ENCODE assay signal across 21 mouse cellular contexts in genomic region chr14:75453906-75454305, GRCm38 (mm10). TPM values are rescaled to one million over a fixed set of nuclear protein-coding genes. Genes with fewer than 3 reads are reported as not detected.
"Had no signal": no experiment of that assay in that cellular context is flagged by ENCODE, and none has a peak within 500 bp of the region (broad histone marks: within the 10 kb centered on the region; RNA-seq: fewer than 3 reads in every experiment).

No protein-coding gene starts in this region.

- H3K4me3 ChIP-seq: lung, embryonic 15.5 days; megakaryocyte, embryonic 14.5 days; midbrain, embryonic 12.5 days; neural tube, embryonic 13.5 days; stomach, embryonic 15.5 days had no signal

- H3K27me3 ChIP-seq: neural tube, embryonic 13.5 days had no signal

- H3K4me2 ChIP-seq: lung, embryonic 15.5 days; stomach, embryonic 15.5 days had no signal

- H3K36me3 ChIP-seq: lung, embryonic 15.5 days; midbrain, embryonic 12.5 days; neural tube, embryonic 13.5 days; stomach, embryonic 15.5 days had no signal

- ATAC-seq: lung, postnatal 0 days had no signal

- H3K9ac ChIP-seq: liver, embryonic 14.5 days; lung, embryonic 15.5 days; midbrain, embryonic 12.5 days; neural tube, embryonic 13.5 days; stomach, embryonic 15.5 days had no signal

- DNase-seq: lung, adult 2 months; lung, postnatal 14 days; lung, postnatal 36 days; midbrain, embryonic 14.5 days; right cerebral cortex, postnatal 14 days; thymus, adult 2 months; thymus, postnatal 25 days; thymus, postnatal 4 days had no signal

- H3K27ac ChIP-seq: liver, embryonic 14.5 days; lung, embryonic 15.5 days; macrophage; midbrain, embryonic 12.5 days; stomach, embryonic 15.5 days; stomach, postnatal 0 days had no signal

- H3K9me3 ChIP-seq: lung, embryonic 15.5 days; megakaryocyte, embryonic 14.5 days; midbrain, embryonic 12.5 days; neural tube, embryonic 13.5 days; stomach, embryonic 15.5 days had no signal

RNA-seq across cellular contexts. Expression of gene Siah3, which starts 1.9 kb away (rescaled TPM):
- total RNA-seq: megakaryocyte progenitor cell, adult 5-6 weeks; monocyte, adult 5-6 weeks; neutrophil, adult 5-6 weeks had no signal
- polyA plus RNA-seq: lung, embryonic 15.5 days; lung, postnatal 0 days; macrophage; stomach, postnatal 0 days; testis, adult 2 months had no signal
